Mouse (Mus musculus) gastrocnemius, postnatal 25 days (tissue): ENCODE measurements around the gene Krtap1-4. TPM values are rescaled to one million over a fixed set of nuclear protein-coding genes. Genes with fewer than 3 reads are reported as not detected.
"Not testable (repeated sequence)": the region's sequence is repeated elsewhere in the genome, so short reads cannot be mapped to it uniquely, and the experiment has no call there.

Experiments used
- DNase-seq: peaks from one replicate; pipeline ENCODE4 v3.0.0; 2022
- long read RNA-seq, 2 experiments: library from polyadenylated mRNA; stranded (forward); transcript quantifications; one replicate each; pipeline ENCODE4 v2.0.0; 2021
- total RNA-seq, 2 experiments: library from RNA; stranded (reverse); gene quantifications; 1 replicate in 1 of 2; 2 replicates in 1 of 2; pipeline ENCODE4 v1.2.3; 2021

Krtap1-4 gene
- total RNA-seq, result not detected
- long read RNA-seq, experiment 1, result 0 reads
- long read RNA-seq, experiment 2, result 0 reads

DNA sequence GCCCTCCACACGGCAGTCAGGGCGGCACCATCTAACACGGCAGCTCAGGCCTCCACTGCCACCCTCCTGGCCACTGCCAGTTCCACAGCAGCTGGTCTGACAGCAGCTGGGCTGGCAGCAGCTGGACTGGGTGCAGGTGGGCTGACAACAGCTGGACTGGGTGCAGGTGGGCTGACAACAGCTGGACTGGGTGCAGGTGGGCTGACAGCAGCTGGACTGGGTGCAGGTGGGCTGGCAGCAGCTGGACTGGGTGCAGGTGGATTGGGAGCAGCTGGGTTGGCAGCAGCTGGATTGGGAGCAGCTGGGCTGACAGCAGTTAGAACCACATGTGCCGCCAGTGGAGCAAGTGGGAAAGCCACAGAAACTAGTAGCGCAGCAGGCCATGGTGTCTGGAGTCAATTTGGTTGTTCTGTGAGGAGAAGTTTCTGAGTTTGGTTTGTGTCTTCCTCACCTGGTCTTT is at the start of gene Krtap1-4:
Gene Krtap1-4, minus strand, starts transcription at position 410 of the 460 bp plus-strand sequence.
- no peak for DNase-seq

DNA sequence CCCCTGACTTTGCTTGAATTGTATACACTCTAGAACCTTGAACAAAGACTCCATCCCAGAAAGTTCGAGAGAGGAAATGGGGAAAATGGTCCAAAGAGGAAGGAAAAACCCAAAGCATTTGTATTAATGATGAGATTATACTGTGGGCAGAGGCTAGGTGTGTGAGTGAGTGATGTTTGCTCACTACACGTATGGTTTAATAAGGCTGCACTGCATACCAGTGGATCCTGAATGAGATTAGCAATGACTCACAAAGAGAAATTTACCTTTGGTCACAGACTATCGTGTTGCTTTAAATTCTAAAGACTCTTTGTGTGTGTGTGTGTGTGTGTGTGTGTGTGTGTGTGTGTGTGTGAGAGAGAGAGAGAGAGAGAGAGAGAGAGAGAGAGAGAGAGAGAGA is 47.4 kb upstream of the Krtap1-4 start:
- no peak for DNase-seq

DNA sequence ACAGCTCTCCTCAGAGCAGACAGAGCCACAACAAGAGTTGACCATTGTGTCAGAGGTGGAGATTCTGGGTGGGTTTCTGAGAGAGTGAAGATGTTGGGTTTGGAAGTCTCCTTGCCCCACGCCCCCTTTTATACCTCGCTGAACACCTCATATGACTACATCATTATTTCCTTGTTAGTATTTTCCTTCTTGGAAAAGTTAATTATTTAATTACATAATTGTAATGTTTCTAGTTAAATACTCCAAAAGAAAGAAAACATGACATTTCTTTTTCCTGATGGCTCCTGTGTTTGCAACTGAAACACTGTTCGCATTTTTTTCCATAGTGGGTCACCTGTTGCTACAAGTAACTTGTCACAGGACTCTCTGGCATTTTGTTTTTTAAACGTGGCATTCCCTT is 44.7 kb upstream of the Krtap1-4 start, which contains the start of gene Krtap4-1:
Gene Krtap4-1, minus strand, starts transcription at position 101 of the 400 bp plus-strand sequence.
- DNase-seq, result no peak

DNA sequence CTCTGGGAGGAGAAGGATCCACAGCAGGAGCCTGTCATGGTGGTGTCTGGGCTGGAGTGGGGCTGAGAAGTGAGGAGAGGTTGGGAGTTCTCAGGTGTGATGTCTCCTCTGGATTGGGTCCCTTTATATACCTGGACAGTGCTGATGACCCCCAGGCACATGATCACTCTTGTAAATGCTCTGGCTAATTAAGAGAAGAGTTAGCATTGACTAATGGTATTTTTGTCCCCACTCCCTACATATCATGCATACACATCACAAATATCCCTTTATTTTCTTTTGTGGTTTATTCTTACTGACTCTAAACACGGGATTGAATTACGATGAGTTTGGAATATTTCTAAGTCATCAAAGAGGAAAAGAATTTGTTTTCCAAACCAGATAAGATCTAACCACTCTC is 36.9 kb upstream of the Krtap1-4 start, which contains the start of gene Gm11562:
Gene Gm11562, minus strand, starts transcription at position 101 of the 400 bp plus-strand sequence.
- no peak for DNase-seq

DNA sequence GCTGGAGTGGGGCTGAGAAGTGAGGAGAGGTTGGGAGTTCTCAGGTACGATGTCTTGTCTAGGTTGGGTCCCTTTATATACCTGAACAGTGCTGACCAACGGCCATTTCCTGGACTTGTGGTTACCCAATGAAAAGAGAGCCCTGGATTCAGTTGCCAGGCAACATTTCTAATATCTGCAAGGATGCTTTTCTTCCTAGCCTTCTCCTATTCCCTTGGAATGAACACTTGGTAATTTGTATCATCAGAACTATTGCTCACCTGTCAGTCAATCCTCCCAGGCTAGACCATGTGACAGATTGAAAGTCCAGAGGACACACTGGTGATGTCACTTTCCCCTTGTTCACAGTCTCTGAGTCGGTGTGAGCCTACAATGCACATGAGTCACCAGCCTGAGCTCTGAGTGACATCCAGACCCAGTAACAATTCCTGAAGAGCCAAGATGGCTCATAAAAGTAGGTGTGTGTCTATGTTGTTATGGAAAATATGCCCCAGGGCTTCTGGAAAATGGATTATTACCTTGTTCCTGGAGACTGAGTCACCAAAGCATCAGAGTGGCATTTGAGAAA is 31.4 kb upstream of the Krtap1-4 start, which contains the start of gene Krtap2-4:
Gene Krtap2-4, minus strand, starts transcription at position 51 of the 568 bp plus-strand sequence.
- DNase-seq, result no peak

DNA sequence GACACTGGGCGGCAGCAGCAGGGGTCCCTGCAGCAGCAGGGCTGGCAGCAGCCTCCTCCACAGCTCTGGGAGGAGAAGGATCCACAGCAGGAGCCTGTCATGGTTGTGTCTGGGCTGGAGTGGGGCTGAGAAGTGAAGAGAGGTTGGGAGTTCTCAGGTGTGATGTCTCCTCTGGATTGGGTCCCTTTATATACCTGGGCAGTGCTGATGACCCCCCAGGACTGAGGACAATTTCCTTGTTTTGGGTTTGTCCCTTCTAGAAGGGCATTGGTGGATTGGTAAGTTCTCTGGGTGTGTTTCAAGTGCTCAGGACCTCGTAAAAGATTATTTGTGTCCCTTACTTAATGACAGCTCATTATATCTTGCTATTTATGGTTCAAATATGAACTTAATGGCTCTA is 26.6 kb upstream of the Krtap1-4 start, which contains the start of gene Gm11937:
Gene Gm11937, minus strand, starts transcription at position 101 of the 400 bp plus-strand sequence.
- not testable (repeated sequence) for DNase-seq

DNA sequence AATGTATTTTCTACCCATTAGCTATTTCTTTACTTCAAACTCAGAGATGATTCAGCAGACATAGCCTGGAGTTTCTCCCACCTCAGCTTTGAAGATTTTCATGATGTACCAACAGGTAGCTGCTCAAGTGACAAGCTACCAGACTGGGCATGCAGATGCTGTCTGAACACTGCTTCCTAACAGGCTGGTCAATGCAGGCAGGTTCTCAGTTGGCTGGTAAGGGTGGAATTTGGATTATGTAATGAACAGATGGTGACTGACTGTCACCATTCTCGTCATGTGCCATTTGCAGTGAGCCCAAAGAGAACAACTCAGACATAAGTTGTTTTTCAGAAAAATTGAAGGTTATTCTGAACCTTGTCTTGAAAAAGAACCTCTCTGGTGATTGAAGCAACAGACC is 25.7 kb upstream of the Krtap1-4 start:
- no peak for DNase-seq

DNA sequence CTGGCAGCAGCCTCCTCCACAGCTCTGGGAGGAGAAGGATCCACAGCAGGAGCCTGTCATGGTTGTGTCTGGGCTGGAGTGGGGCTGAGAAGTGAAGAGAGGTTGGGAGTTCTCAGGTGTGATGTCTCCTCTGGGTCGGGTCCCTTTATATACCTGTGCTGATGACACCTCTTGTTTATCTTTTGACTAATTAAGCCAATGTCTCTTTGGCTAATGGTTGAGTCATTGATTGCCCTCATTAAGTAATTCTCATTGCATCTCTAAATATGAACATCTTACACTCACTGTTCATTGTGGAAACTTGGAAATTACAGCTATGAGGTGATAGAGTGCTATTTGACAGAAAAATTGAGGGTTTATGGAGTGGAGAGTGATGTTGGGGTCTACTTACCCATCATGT is 19.8 kb upstream of the Krtap1-4 start, which contains the start of gene Gm11938:
Gene Gm11938, minus strand, starts transcription at position 101 of the 400 bp plus-strand sequence.
- not testable (repeated sequence) for DNase-seq

DNA sequence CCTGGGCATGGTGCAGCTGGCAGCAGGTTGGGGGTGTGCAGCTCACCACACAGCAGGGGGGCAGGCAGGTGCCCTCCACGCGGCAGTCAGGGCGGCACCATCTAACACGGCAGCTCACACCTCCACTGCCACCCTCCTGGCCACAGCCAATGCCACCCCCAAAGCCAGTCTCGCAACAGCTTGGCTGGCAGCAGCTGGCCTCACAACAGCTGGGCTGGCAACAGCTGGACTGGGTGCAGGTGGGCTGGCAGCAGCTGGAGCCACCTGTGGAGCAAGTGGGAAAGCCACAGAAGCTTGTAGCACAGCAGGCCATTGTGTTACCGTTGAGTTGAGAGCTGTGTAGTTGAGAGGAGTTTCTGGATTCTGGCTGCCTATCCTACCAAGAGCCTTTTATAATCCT is 14.3 kb upstream of the Krtap1-4 start, which contains the start of gene Krtap9-3:
Gene Krtap9-3, minus strand, starts transcription at position 364 of the 400 bp plus-strand sequence.
- DNase-seq, result not testable (repeated sequence)

DNA sequence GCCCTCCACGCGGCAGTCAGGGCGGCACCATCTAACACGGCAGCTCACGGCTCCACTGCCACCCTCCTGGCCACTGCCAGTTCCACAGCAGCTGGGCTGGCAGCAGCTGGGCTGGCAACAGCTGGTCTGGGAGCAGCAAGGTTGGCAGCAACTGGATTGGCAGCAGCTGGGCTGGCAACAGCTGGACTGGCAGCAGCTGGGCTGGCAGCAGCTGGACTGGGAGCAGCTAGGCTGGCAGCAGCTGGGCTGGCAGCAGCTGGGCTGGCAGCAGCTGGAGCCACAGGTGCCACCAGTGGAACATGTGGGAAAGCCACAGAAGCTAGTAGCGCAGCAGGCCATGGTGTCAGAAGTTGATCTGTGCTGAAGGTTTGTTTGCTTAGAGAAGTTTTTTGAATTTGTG is 7.5 kb upstream of the Krtap1-4 start, which contains the start of gene Krtap1-3:
Gene Krtap1-3, minus strand, starts transcription at position 359 of the 400 bp plus-strand sequence.
- no peak for DNase-seq

DNA sequence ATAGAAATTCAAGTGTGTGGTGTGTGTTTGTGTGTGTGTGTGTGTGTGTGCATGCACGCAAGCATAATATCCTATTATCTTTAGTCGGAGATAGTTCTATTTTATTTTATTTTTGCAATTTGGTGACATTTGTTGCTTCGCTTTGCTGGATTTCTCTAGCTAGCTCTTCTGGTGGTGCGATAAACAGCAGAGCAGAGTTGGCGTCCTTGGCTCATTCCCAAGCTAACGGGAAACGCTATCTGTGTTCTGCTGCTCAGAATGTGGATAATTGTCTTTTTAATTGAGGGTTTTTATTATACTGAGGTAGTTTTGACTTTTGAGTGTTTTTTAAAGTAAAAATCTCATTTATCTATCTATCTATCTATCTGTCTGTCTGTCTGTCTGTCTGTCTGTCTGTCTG is 1.6 kb upstream of the Krtap1-4 start:
- DNase-seq, result no peak

DNA sequence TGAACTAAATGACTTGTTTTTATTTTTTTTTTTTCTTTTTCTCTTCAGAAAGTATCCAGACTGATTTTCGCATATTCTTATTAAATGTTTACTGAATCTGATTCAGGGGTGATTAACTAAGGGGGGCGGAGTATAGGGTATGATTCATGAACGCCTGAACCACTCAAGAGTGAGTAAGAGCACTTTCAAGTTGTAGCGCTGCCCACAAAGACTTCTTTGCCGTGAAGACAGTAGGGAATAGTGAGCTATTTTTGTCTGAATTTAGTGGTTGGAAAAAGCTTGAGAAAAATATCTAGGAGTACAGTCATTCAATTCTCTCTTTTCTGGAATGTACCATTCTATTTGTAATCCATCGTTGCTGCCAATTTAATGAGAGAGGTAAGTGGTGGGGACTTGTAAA is 1.9 kb downstream of the Krtap1-4 start:
- DNase-seq, result no peak

DNA sequence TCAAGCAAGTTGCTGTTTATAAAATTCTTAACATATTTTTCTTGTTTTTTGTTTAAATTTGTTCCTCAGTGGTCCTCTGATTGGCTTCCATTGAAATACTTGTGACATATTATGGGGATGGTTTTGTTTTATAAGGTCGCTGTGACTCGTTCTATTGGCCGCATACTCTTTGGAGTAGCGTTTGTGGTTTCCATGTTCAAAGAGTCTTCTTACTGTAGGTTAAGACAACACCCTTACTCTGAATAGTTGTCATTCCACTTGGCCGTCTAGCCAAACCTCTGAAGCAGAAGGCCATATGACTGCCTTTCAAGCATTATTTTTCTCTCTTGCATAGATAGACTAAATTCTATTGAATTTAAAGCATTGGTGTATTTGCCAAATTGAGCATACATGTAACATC is 2.4 kb downstream of the Krtap1-4 start:
- DNase-seq, result no peak

DNA sequence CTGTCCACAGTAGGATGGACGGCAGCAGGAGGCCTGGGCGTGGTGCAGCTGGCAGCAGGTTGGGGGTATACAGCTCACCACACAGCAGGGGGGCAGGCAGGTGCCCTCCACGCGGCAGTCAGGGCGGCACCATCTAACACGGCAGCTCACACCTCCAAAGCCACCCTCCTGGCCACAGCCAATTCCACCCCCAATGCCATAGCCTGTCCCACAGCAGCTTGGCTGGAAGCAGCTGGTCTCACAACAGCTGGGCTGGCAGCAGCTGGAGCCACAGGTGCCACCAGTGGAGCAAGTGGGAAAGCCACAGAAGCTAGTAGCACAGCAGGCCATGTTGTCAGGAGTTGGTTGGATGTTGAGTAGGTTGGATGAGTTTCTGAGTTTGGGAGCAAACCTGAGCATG is 2.8 kb downstream of the Krtap1-4 start, which contains the start of gene Krtap1-5:
Gene Krtap1-5, minus strand, starts transcription at position 381 of the 400 bp plus-strand sequence.
- DNase-seq, result no peak

DNA sequence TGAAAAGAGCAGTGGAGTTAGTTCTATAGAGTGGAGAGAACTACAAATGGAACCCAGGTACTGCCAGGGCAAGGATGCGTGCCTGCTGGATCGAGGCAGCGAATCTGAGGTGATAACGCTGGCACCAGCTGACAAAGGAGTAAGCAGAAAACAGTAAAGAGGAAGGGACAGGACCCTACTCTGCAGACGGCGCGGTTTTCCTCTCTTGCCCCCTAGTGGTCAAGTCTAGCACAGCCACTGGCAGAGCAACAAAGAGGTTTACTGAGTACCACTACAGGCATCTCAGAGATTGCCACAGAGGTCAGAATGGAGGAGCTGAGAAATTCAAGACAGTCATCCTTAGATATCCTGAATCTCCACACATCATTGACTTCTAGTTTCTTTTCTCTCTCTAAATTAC is 9.3 kb downstream of the Krtap1-4 start:
- DNase-seq, result peak; percentile 21

DNA sequence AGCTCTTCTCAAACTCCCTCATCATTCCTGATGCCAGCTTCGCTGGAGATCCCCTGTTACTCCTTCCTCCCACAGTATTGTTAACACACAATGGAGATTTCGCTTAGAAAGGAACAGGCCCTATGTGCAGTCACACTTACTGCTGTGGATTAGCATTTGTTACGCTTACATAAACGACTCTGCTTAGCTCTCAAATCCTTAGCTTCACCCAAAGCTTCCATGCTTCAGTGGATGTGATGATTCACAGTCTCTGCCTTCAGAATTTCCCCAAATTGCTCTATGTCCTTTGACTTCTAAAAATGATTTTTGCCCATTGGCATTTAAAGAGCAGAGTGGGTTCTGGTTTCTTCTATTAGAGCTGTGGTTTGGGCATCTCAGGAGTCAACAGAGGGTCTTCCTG is 10.3 kb downstream of the Krtap1-4 start:
- DNase-seq, result no peak

DNA sequence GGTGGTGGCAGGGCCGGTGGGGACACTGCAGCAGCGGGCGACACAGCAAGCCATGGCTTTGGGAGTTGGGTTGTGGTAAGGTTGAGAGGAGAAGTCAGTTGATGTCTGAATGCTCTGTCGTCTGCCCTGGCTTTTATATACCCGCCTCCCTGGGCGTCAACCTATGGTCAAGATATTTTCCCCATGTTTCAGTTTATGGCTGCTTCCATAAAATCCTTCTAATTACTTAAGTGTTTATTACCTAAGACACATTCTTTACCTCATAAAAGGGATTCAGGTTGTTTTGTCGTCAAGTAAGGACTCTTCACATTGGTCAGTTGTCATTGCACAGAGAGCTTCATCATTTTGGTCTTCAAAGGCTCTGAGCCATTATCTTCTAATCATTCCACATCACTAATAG is 16.9 kb downstream of the Krtap1-4 start, which contains the start of gene Krtap3-1:
Gene Krtap3-1, minus strand, starts transcription at position 101 of the 400 bp plus-strand sequence.
- DNase-seq, result no peak

DNA sequence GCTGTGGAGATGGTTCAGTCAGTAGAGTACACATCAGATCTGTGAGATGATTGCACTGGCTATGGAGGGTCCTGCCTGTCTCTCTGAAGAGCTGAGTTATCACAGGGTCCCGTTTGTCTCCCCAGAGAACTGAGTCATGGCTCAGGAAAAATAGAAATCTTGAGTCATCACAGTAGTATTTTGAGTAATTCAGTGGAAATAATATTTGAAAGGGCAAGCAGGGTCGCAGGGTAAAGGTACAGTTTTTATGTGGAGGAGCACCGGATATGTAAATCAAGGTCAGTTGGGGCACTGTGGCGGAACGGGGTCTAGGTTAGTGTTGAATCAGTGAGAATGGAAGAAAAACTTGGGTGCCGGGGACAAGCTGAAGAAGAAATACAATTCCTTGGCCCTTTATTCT is 20.9 kb downstream of the Krtap1-4 start:
- DNase-seq, result no peak

DNA sequence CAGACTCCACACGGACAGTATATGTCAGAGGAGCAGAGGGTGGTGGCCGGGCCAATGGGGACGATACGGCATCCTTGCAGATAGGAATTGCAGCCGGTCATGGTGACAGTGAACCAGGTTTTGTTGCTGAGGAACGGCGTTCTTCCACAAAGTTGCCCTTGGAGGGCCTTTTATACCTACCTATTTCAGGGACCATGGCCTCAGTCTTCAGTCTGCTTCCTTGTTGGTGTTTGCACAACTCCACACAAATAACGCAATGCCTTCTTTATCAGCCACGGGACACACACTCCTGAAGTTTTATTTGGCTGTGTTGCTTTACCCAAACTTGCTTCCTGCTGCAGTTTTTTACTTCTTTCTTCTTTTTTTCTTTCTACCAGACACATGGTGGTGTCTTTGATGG is 24.1 kb downstream of the Krtap1-4 start, which contains the start of gene Gm11939:
Gene Gm11939, minus strand, starts transcription at position 101 of the 400 bp plus-strand sequence.
- no peak for DNase-seq

DNA sequence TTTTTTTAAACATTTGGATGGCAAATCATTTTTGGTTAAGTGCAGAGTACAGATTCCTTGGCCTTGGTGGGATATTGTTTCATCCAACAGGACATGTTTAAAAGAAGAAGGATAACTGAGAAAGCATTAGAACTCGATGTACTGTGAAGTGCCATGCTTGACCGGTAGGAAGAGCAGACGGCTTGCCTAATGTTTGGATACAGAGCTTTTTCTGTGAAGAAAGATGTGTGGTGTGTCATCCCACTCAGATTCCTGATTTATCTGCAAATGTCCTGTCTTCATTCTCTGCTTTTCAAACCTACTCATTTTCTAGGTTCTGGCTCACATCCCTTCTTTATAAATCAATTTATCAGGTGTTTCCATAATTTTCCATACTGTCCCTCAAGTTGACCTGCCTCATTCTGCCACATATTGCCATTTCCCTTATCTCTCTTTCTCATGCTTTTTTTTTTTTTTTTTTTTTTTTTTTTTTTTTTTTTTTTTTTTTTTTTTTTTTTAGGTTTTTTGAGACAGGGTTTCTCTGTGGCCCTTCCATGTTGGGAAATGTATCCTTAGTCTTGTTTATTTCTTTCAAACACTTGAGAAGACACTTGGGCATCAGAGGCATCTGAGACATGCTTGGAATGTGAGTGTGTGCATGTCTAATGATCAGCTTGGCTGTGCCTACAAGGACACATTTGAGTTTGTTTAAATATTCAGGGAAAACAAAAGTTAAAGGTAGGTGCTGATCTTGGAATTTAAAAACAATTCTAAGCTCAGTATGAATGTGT is 25.3 kb downstream of the Krtap1-4 start:
- DNase-seq, result no peak

DNA sequence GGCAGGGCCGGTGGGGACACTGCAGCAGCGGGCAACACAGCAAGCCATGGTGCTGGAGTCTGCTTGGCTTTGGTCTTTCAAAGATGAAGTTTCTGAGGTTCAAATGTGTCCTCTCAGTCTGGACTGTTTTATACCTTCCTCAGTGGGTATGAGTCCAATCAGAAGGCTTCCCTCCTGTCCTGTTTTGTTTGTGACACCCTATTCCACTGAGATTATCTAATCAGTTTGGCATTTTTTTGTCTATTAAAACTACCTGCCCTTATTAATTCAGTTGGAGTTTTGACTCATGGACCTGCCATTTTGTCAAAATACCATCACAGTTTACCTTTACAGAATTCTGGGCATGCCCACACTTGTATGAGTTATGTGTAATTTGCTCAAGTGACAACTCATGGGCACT is 26.7 kb downstream of the Krtap1-4 start, which contains the start of gene Krtap3-2:
Gene Krtap3-2, minus strand, starts transcription at position 101 of the 400 bp plus-strand sequence.
- no peak for DNase-seq

DNA sequence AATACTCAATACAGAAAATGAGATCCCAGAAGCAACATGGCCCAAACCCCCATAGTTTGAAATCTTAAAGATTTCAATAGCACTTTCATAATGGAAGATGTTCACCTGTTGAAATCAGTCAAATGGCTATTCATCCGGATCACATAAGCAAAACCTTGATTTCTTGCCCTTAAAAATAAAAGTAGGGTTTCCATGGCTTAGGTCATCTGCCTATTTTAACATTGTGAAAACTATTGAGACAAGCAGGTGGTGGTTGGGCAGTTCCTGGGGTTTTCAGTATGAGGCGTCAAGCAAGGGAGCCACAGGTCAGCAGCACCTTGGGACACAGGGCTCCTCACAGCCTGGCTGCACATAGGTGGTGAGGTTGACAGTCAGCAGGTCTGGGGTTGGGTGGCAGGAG is 27.3 kb downstream of the Krtap1-4 start:
- no peak for DNase-seq

DNA sequence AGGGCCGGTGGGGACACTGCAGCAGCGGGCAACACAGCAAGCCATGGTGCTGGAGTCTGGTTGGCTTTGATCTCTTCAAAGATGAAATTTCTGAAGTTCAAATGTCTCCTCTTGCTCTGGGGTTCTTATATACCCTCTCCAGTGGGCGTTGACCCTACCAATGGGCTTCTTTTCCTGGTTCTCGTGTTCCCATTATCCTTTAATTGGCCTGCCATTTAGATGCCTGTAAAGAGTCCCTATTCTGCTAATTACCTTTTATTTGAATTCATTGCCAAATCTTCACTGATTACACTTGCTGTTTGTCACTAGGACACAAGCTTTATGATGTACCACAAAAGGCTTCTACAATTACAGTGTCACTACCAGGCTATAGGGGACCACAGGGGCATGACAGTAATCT is 32.7 kb downstream of the Krtap1-4 start, which contains the start of gene Krtap3-3:
Gene Krtap3-3, minus strand, starts transcription at position 101 of the 400 bp plus-strand sequence.
- no peak for DNase-seq
